In the genomic region with DNA sequence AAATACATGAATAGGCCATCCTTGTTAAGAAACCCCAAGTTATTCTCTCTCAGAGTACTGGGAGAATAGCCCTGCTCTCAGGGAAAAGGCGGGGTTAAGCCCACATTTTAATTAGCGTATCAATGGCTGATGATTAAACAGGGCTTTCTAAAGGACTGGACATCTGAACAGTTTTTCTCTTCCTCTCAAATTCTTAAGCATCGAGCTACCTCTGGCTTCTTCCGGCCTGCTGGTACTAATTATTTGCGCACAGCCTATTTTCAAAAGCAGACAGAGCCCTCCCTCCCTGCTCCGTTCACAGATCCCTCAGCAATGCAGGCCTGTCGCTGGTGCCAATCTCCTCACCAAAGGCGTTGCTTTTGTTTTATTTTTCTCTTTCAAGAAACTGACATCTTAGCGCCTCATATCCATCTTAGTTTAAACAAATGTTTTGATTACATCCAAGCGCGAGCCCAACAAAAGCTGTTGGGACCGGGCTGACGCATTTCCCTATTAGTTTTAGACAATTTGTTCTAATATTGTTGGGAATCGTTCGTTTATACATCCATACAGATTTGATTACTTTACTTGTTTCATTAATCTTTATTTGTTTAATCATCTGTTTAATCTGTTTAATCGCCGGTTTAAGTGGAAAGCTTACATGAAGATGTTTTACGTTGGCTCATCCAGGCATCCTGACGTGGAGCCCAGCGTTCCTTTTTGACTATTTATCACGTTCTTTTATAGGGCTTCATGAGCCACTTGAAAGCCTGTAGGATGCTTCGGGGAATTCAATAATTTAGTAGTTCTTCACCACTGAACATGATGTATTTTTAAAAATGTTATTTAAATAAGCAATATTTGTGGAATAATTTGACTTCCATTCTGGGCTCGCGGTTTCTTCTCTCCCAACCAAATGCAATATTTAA, we compare ENCODE assay signal across 10 mouse cellular contexts.
DNase-seq lines count a peak whose midpoint lies in the region; ATAC-seq and TF ChIP-seq lines count a peak whose summit lies in the region.
"Had no signal": no experiment of that assay in that cellular context is flagged by ENCODE, and none has a peak within 500 bp of the region (broad histone marks: within the 10 kb centered on the region; RNA-seq: fewer than 3 reads in every experiment).

No protein-coding gene starts in this region.

- no peak overlapping the region for H3K4me3 ChIP-seq in embryonic facial prominence, embryonic 15.5 days (replicated peaks)
- H3K4me3 ChIP-seq in hindbrain, embryonic 16.5 days (ENCODE audit: low read length) = no peak overlapping the region
- no peak overlapping the region for H3K4me3 ChIP-seq in midbrain, postnatal 0 days (ENCODE audit: low read depth, low read length)

- ATAC-seq in embryonic facial prominence, embryonic 15.5 days (ENCODE audit: insufficient number of reproducible peaks, low FRiP score, low TSS enrichment, low read depth) = no peak
- peak; percentile 81 for ATAC-seq in hindbrain, embryonic 16.5 days
- ATAC-seq in midbrain, postnatal 0 days (ENCODE audit: low FRiP score) = no peak

- H3K9ac ChIP-seq in embryonic facial prominence, embryonic 15.5 days = no peak overlapping the region
- no peak overlapping the region for H3K9ac ChIP-seq in hindbrain, embryonic 16.5 days (ENCODE audit: low read depth, low read length)
- H3K9ac ChIP-seq in midbrain, postnatal 0 days (replicated peaks; ENCODE audit: low read length, poor library complexity, severe bottlenecking) = no peak overlapping the region

- no peak for TF ChIP-seq POLR2A in brain, embryonic 14.5 days (IDR thresholded peaks at IDR 0.05; ENCODE audit: borderline replicate concordance, extremely low read depth, insufficient read depth, insufficient read length, poor library complexity, severe bottlenecking)

- H3K4me2 ChIP-seq in embryonic facial prominence, embryonic 15.5 days (replicated peaks) = peak overlapping the region; percentile 10; the same call in 1 of the 2 replicates
- H3K4me2 ChIP-seq in hindbrain, embryonic 16.5 days (ENCODE audit: low read length) = peak overlapping the region; percentile 13; the same call in 1 of the 2 replicates
- no peak overlapping the region; the same call in 1 of the 2 replicates for H3K4me2 ChIP-seq in midbrain, postnatal 0 days (ENCODE audit: low read depth, low read length, poor library complexity, severe bottlenecking)

- H3K27me3 ChIP-seq in embryonic facial prominence, embryonic 15.5 days = peaks cover 25% of the 10 kb centered on the region
- H3K27me3 ChIP-seq in hindbrain, embryonic 16.5 days (replicated peaks; ENCODE audit: control insufficient read depth, insufficient read depth, low read length) = no peaks in the 10 kb centered on the region
- no peaks in the 10 kb centered on the region for H3K27me3 ChIP-seq in midbrain, postnatal 0 days (ENCODE audit: insufficient read depth, low read length)

- intact Hi-C loops in heart, postnatal 10 days (cut with DNase I) = no loop called here

- no peaks in the 10 kb centered on the region for H3K9me3 ChIP-seq in embryonic facial prominence, embryonic 15.5 days (replicated peaks)
- H3K9me3 ChIP-seq in hindbrain, embryonic 16.5 days (ENCODE audit: control insufficient read depth, low read length) = no peaks in the 10 kb centered on the region
- no peaks in the 10 kb centered on the region for H3K9me3 ChIP-seq in midbrain, postnatal 0 days (ENCODE audit: low read length)

- 48% methylated on average over 24 of the region's 24 CpGs for WGBS in embryonic facial prominence, embryonic 15.5 days
- WGBS in hindbrain, embryonic 16.5 days = 24% methylated on average over 24 of the region's 24 CpGs
- 28% methylated on average over 24 of the region's 24 CpGs for WGBS in midbrain, postnatal 0 days

- no peaks in the 10 kb centered on the region for H3K36me3 ChIP-seq in embryonic facial prominence, embryonic 15.5 days
- H3K36me3 ChIP-seq in hindbrain, embryonic 16.5 days (ENCODE audit: control insufficient read depth, insufficient read depth, low read length) = no peaks in the 10 kb centered on the region
- no peaks in the 10 kb centered on the region for H3K36me3 ChIP-seq in midbrain, postnatal 0 days (ENCODE audit: insufficient read depth, low read length)

- H3K27ac ChIP-seq in embryonic facial prominence, embryonic 15.5 days (replicated peaks) = no peak overlapping the region; the same call in 1 of the 2 replicates
- no peak overlapping the region for H3K27ac ChIP-seq in hindbrain, embryonic 16.5 days (ENCODE audit: low read depth, low read length)
- no peak overlapping the region for H3K27ac ChIP-seq in midbrain, postnatal 0 days (ENCODE audit: low read depth, low read length)

- DNase-seq in brain, embryonic 14.5 days (ENCODE audit: low read depth) = peak; percentile 97
- peak; percentile 50 for DNase-seq in midbrain, postnatal 0 days (ENCODE audit: low spot score)
- no peak for DNase-seq in spleen, postnatal 36 days (ENCODE audit: low spot score in 2 of 2)
- DNase-seq in heart, postnatal 10 days = no peak
- no peak for DNase-seq in adrenal gland, postnatal 25 days
- DNase-seq in cerebellum, adult 11-12 months = no peak
- DNase-seq: adrenal gland, postnatal 36 days; kidney, adult 9 months had no signal

- H3K4me1 ChIP-seq in embryonic facial prominence, embryonic 15.5 days = peaks cover 12% of the 10 kb centered on the region
- H3K4me1 ChIP-seq in hindbrain, embryonic 16.5 days (ENCODE audit: control insufficient read depth, insufficient read depth, low read depth, low read length) = peaks cover 4% of the 10 kb centered on the region
- no peaks in the 10 kb centered on the region for H3K4me1 ChIP-seq in midbrain, postnatal 0 days (ENCODE audit: insufficient read depth, low read length)

- TF ChIP-seq CTCF in brain, embryonic 14.5 days (IDR thresholded peaks at IDR 0.05; ENCODE audit: borderline replicate concordance, extremely low read depth, insufficient read depth, insufficient read length) = no peak
- TF ChIP-seq CTCF in midbrain, postnatal 0 days (IDR thresholded peaks at IDR 0.05) = no peak

Comparison
In these comparisons a context has a peak if more than half of its experiments do, and no peak if none do; other contexts are left out.
1. DNase-seq: peak in brain, embryonic 14.5 days (single experiment) and midbrain, postnatal 0 days (single experiment); none in spleen, postnatal 36 days (0 of 2), heart, postnatal 10 days (0 of 2), adrenal gland, postnatal 25 days (single experiment) and cerebellum, adult 11-12 months (single experiment).